Mouse (Mus musculus) activated CD4-positive, CD25-positive, alpha-beta regulatory T cell (primary cell): Measurements from ENCODE around the gene Irs3. TPM values are rescaled to one million over a fixed set of nuclear protein-coding genes. Genes with fewer than 3 reads are reported as not detected.

Experiments
- polyA plus RNA-seq, 2 experiments: library from polyadenylated mRNA; unstranded; fragments of 100-300 nt; shearing (Covaris generic); gene quantifications; one replicate each; pipeline ENCODE4 v1.2.1; 2017

The Irs3 gene
- polyA plus RNA-seq = not detected

DNA sequence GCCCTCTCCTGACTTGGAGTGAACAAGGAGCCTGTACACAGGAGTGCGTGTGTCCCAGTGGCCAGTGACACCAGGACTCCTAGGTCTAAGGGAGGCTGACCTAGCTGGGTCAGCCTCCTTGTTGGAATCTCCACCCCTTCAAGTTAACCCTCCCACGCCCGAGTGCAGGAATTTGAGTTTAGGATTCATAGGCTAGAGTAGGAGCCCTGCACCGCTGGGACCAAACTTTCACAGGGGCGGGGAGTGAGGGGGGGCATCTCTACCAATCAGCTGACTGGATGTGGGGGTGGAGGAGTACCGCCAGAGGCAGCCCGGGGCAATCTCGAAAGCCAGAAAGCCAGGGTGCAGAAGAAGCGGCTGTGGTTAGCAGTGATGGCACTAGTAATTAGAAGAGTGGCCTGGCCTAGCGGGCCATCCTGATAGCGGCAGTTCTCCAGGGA is at the start of gene Irs3:
Gene Irs3, minus strand, starts transcription at position 63 of the 440 bp plus-strand sequence.

DNA sequence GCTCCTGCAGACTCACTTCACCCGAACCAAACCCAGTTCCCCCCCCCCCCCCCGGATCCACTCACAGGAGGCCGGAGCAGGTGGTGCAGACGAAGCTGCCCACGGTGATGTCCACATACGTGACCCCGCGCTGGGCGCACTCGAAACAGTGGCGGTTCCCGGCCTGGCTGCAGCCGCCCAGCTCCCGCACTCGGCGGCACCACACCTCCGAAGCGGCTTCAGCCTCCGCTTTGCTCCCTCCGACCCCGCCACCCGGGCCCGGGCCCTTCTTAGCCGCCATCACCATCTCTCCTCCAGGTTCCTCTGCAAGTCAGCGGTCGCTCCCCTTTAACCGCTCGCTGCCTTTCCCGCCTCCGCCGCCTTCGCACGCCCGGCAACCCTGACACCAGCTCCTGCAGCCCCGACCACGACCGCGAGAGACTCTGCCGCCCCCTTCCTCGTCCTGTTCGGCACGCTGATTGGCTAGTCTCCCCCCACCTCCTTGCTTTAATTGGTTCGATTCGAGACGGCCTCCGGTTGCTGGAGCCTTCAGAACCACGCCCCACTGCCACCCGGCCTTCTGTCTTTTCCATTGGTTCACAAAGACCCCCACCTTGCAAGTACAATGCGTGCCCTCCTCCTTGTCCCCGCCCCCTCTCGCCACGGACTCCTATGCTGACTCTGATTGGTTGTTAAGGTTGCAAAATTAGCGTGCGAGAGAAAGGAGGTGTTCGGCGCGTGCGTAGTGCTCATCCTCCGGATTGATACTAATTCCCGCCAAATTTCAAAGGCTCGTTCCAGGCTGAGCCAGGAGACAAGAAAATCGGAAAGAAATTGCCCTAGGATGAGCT is 39.0 kb upstream of the Irs3 start, which contains the start of gene Agfg2:
Gene Agfg2, minus strand, starts transcription at position 433 of the 830 bp plus-strand sequence.

DNA sequence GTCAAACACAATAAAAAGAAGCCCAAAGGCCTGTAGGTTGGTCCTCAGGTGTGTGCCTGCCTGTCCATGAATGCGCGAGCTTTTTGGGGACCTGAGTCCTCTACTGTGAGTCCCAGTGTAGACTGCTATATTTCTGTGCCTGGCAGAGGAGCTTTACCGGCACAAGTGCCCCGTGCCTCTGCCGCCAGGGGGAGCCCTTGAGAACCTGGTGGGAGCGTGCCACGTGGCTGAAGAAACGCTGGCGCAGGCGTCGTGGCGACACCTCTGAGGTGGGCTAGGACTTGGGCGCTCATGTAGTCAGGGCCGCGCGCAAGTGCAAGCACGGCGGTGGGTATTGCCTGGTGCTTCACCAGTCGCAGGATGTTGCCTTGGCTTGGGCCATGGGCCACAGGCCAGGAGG is 4.5 kb downstream of the Irs3 start, which contains the start of gene Sap25:
Gene Sap25, plus strand, starts transcription at position 281 of the 400 bp plus-strand sequence.

DNA sequence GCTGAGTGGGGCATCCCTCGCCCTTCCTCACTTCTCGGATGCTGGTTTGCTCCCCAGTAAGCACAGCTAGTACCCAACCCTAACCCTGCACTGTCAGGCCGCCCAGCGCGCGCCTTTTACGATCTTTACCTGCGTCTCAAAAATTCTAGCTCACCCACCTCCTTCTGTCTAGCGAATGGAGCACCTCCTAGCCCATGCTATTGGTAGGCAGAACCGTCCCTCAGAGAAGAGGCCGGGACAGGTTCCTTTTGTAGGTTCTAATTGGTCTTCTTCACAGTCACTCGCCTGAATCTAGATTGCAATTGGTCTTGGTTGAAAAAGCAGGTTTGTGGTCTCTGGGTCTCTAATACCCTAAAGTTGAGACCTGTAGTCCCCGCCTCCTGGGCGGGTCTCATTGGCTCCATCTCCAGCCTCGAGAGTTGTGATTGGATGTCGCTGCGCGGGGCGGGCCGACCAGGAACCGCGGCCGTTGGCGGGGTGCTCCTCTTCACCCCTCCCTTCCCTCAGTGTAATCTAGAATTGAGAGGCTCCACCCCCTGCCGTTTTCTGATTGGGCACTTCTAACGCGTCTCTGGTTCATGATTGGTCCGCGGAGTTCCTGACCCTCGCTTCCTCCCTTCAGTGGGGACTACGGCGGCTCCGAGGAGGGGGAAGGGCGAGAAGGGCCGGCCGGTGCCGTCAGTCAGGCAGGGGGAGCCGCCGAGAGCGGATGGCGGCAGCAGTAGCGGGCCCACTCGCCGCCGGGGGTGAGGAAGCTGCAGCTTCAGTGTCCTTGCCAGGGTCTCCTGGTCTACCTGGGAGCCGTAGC is 16.8 kb downstream of the Irs3 start, which contains the start of the genes Fbxo24, Lrch4 and Gm20605:
Gene Fbxo24, minus strand, starts transcription at position 505 of the 808 bp plus-strand sequence.
Gene Lrch4, plus strand, starts transcription at position 624 of the 808 bp plus-strand sequence.
Gene Gm20605, plus strand, starts transcription at position 678 of the 808 bp plus-strand sequence.

DNA sequence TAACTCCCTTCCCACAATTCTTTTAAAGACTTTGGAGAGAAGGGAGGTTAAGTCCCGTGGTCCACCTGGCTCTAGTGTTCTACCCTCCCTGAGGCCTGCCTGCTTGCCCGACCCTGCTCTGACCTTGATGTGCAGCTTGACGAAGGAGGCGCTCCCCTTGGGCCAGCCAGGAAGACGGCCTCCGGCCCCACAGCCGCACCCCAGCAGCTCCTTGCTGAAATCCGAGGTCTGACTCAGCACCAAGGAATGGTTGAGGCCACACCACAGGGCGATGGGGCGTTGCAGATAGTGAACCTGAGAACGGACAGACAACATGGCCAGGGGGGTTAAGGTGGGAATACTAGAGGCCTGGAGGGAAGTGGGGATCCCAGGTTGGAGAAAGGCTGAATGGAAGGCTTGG is 32.0 kb downstream of the Irs3 start, which contains the start of gene Pcolce:
Gene Pcolce, minus strand, starts transcription at position 235 of the 400 bp plus-strand sequence.

DNA sequence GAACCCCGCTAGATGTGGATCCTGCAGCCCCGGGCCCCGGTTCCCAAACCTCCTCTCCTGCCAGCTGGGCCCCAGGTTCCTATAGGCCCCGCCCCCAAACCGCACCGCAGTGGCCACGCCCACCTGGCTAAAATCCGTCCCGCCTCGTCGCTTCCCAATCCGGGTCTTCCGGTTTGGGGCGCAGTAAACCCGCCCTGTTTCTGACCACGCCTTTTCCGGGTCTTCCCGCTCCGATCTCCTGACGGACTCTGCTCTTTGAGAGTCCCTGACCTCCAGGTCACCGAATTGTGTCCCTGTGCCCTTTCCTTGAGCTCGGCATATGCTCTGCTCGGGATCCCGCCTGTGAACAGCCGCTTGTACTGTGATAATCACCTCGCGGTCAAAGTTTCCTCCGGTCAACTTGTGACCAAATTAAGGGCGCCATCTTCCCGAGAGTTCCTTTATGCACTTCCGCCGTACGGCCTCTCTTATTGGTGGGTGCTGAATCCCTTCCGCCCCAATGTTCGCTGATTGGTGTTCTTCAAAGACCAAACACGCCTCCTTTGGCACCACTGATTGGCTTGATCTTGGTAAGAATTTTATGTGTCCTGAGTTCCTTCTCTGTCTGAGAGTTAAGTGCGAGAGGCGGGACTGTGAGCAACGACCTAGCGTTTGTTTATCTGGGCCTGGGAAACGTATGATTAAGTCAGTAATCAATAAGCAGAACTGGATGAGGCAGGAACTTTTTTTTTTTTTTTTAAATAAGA is 44.7 kb downstream of the Irs3 start, which contains the start of gene Mospd3:
Gene Mospd3, minus strand, starts transcription at position 440 of the 746 bp plus-strand sequence.

Other genes with a start within 250 kb of the Irs3 start
- under 1 TPM; 0.06 to 0.33 TPM for gene Zan, start 168.7 kb downstream of the Irs3 start, polyA plus RNA-seq
- 10 to 100 TPM; 47.8 to 57.7 TPM for gene Pop7, start 143.2 kb downstream of the Irs3 start, polyA plus RNA-seq
- 10 to 100 TPM in 1 of 2 experiments, 1 to 10 TPM in 1; 8.3 to 15.9 TPM for gene Gigyf1, start 127.2 kb downstream of the Irs3 start, polyA plus RNA-seq
- gene Epo, start 112.5 kb downstream of the Irs3 start, polyA plus RNA-seq = not detected
- gene Gnb2, start 112.2 kb downstream of the Irs3 start, polyA plus RNA-seq = 100 to 1,000 TPM; 290 to 376 TPM
- not detected for gene Actl6b, start 92.2 kb downstream of the Irs3 start, polyA plus RNA-seq
- 1 to 10 TPM in 1 of 2 experiments, not detected in 1; 1.2 TPM for gene Tfr2, start 75.9 kb downstream of the Irs3 start, polyA plus RNA-seq
- gene Mospd3, start 44.7 kb downstream of the Irs3 start, polyA plus RNA-seq = 100 to 1,000 TPM; 105 to 118 TPM
- gene Pcolce, start 31.9 kb downstream of the Irs3 start, polyA plus RNA-seq = under 1 TPM; 0.75 to 0.98 TPM
- gene Fbxo24, start 16.7 kb downstream of the Irs3 start, polyA plus RNA-seq = under 1 TPM; 0.42 to 0.76 TPM
- 100 to 1,000 TPM; 199 to 234 TPM for gene Lrch4, start 16.6 kb downstream of the Irs3 start, polyA plus RNA-seq
- gene Gm20605, start 16.5 kb downstream of the Irs3 start, polyA plus RNA-seq = 10 to 100 TPM; 51.3 to 58.0 TPM
- 10 to 100 TPM; 87.4 to 94.1 TPM for gene Sap25, start 4.4 kb downstream of the Irs3 start, polyA plus RNA-seq
- 10 to 100 TPM; 18.7 to 27.2 TPM for gene Agfg2, start 39.0 kb upstream of the Irs3 start, polyA plus RNA-seq
- under 1 TPM; 0.80 to 0.97 TPM for gene Nyap1, start 95.9 kb upstream of the Irs3 start, polyA plus RNA-seq
- 100 to 1,000 TPM; 347 to 409 TPM for gene Tsc22d4, start 100.0 kb upstream of the Irs3 start, polyA plus RNA-seq
- 100 to 1,000 TPM; 105 to 113 TPM for gene Ppp1r35, start 133.1 kb upstream of the Irs3 start, polyA plus RNA-seq
- gene Mepce, start 141.9 kb upstream of the Irs3 start, polyA plus RNA-seq = 10 to 100 TPM; 32.6 to 35.7 TPM
- gene Zcwpw1, start 142.1 kb upstream of the Irs3 start, polyA plus RNA-seq = 10 to 100 TPM in 1 of 2 experiments, 1 to 10 TPM in 1; 6.7 to 12.5 TPM
- gene Pilra, start 190.6 kb upstream of the Irs3 start, polyA plus RNA-seq = 1 to 10 TPM in 1 of 2 experiments, under 1 TPM in 1; 0.70 to 1.2 TPM
- gene Pilrb1, start 212.4 kb upstream of the Irs3 start, polyA plus RNA-seq = 1 to 10 TPM in 1 of 2 experiments, under 1 TPM in 1; 0.58 to 1.5 TPM
- 1 to 10 TPM in 1 of 2 experiments, under 1 TPM in 1; 0.44 to 1.6 TPM for gene Pilrb2, start 226.1 kb upstream of the Irs3 start, polyA plus RNA-seq